Mouse (Mus musculus): ENCODE measurements around the gene Efcab11. TPM values are rescaled to one million over a fixed set of nuclear protein-coding genes. Genes with fewer than 3 reads are reported as not detected.

The Efcab11 gene
- total RNA-seq, 2 experiments from 2014 or later = 0.30 to 0.33 TPM

DNA sequence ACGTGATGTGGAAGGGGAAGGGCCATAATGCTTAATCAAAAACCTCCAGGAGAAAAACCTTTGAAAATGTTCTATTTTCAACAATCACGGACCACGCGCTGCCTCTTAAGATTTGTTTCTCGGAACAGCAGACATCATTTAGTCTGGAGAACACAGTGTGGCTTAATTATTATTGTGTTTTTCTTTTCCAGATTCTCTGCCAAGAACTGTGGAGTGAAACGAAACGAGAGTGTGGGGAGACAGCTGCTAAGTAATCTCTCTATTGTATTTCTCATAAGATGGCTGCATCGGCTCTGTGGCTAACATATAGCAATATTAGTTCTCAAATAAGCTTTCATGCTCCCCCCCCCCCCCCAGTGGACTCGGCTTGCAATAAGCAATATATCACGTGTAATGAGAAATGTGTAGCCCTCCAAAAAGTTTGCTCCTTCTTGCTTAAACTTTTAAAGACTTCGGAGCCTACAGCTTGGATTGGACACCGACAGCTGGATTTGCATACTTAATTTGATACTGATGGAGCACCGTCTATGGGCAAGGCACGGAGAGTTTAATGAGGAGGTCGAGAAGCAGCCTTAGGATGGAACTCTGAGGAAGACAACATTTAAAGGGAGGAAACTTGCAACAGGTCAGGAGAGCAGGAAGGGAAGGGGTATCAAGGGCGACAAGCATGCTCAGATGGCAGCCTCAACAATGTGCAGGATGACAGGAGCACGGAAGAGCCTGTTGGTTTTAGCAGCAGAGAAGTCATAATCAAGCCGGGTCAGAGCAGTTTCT lies 127.1 kb downstream of the Efcab11 start:
- peak in 1 of 2 experiments; percentile 30 for DNase-seq (ENCODE audit: low spot score in 2 of 2)

- no peak for DNase-seq (ENCODE audit: low spot score in 2 of 2)
Measured at GRCm38 (mm10) chr12:99756213-99756612, 128.0 kb downstream of the Efcab11 start.

DNA sequence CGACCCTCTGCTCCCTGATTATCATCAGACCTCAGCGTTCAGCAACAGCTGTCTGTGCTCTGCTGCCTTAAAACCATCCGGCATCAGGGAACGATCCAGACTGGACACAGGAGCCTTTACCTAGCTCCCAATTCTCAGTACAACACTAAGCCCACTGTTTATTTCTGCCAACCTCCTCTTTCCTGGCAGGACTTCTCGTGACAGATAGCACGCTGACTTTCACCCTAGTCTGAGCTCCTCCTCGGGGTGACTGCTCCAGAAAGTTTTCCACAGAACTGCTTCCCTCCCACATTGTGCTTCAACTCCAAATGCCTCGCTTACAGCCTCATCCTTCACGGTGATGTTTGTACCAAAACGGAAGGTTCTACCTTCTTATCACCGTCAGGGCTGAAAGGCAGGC lies 131.3 kb downstream of the Efcab11 start:
- no peak for DNase-seq (ENCODE audit: low spot score in 2 of 2)

DNA sequence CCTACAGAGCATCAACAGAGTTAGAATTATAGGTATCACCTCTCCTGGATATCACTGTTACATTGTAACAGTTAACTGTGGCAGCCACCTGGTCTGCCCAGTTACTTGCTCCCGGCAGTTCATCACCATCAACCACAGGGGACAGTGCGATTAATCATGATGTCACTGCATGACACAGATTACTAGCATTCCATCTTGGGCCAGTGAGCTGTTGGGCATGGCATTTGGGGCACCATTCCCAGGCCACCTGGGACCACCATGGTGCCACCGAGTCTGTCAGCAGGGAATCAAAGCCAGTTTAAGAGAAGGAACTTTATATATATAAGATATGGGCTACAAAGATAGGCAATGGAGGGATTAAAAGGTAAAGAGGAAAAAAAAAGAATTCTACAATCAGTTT lies 134.8 kb downstream of the Efcab11 start:
- no peak for DNase-seq (ENCODE audit: low spot score in 2 of 2)

GRCm38 (mm10) chr12:99741631-99742030 lies 142.6 kb downstream of the Efcab11 start:
- DNase-seq (ENCODE audit: low spot score in 2 of 2) = no peak

GRCm38 (mm10) chr12:99739211-99739610 lies 145.0 kb downstream of the Efcab11 start:
- no peak for DNase-seq (ENCODE audit: low spot score in 2 of 2)

DNA sequence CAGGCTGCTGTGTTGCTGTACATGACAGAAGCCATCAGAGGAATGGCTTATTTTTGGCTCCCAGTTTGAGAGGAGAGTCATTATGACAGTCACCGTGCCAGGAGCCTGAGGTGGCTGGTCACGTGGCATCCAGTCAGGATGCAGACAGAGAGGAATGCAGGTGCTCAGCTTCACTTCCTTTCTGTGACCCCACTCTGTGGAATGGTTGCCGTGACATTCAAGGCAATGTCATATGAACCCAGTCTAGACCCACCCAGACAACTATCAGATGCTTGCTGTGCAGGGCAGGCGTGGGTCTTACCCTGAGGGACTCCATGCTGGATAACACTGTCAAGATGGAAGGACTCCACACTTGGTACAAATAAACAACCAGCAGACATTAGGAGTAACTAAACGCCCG lies 146.0 kb downstream of the Efcab11 start:
- no peak for DNase-seq (ENCODE audit: low spot score in 2 of 2)

- DNase-seq (ENCODE audit: low spot score in 2 of 2) = no peak
Measured at GRCm38 (mm10) chr12:99736971-99737370, 147.3 kb downstream of the Efcab11 start.

DNA sequence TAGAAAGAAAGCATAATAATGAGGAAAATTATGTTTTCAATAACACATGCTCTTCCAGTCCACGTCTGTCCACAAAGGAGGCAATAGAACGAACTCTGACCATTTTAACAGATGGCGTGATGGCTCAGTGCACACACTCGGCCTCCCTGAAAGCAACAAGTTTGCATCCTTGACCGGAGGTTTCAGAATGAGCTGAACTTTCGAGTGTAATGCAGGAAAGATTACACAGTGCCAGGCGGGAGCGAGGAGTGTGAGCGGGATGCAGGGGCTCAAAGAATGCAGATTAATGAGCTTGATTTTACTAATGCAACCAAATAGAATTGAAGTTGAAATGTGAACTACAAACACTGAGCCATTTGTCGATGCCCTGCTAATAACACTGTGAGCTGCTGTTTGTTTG lies 149.1 kb downstream of the Efcab11 start:
- no peak for DNase-seq (ENCODE audit: low spot score in 2 of 2)

DNA sequence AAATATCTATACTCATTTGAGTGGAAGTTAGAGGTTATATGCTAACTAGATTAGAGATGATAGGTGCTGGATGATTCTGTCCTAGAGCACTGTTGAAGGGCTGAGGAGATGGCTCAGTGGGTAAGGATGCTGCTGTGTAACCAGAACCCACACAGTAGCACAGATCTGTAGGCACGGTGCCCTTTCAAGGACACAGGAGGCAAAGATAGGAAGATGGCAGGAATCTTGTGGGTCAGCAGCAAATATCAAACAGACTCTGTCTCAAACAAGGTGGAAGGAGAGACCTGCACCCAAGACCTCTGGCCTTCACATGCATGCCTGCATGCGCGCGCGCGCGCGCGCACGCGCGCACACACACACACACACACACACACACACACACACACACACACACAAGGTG lies 160.0 kb downstream of the Efcab11 start:
- DNase-seq (ENCODE audit: low spot score in 2 of 2) = no peak

- DNase-seq (ENCODE audit: low spot score in 2 of 2) = no peak
Measured at GRCm38 (mm10) chr12:99723791-99724190, 160.4 kb downstream of the Efcab11 start.

GRCm38 (mm10) chr12:99721318-99721717 lies 162.9 kb downstream of the Efcab11 start:
- DNase-seq (ENCODE audit: low spot score in 2 of 2) = peak; percentile 53 to 76

DNA sequence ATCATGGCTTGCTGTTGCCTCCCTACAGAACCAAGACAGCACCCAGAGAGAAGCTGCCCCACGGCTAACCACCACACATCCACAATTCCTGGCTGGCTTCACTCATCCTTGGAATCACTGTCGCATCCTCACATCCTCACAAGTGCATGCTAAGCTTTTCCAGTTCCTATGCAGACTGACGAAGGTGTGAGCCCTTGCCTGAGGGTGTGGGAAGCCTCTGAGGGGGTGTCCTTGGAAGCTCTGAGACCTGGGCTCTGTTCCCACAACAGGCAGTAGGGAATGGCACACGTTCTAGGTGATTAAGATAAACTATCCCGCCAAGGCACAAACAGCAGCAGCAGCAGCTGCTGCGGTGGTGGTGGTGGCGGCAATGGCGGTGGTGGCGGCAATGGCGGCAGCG lies 164.5 kb downstream of the Efcab11 start:
- no peak for DNase-seq (ENCODE audit: low spot score in 2 of 2)

DNA sequence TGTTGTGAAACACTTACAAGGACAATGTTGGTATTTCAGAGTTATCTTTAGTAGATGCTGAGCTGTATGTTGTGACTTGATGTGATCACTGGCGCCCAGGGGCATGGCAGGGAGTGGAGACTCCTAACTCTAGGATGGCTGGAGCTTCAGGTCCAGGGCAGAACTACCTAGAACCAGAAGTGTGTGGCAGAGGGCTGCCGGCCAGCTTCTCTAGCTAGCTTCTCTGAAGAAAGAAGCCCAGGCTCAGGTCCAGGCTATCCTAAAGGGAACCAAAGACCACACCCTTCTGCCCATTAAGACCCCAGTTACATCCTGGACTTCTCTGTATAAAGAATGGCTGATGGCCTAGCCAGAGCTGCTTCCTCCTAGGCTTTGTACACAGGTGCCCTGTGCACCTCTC lies 166.1 kb downstream of the Efcab11 start:
- no peak for DNase-seq (ENCODE audit: low spot score in 2 of 2)

GRCm38 (mm10) chr12:99716038-99716610 lies 168.1 kb downstream of the Efcab11 start:
- DNase-seq (ENCODE audit: low spot score in 2 of 2) = peak in 1 of 2 experiments; percentile 10

DNA sequence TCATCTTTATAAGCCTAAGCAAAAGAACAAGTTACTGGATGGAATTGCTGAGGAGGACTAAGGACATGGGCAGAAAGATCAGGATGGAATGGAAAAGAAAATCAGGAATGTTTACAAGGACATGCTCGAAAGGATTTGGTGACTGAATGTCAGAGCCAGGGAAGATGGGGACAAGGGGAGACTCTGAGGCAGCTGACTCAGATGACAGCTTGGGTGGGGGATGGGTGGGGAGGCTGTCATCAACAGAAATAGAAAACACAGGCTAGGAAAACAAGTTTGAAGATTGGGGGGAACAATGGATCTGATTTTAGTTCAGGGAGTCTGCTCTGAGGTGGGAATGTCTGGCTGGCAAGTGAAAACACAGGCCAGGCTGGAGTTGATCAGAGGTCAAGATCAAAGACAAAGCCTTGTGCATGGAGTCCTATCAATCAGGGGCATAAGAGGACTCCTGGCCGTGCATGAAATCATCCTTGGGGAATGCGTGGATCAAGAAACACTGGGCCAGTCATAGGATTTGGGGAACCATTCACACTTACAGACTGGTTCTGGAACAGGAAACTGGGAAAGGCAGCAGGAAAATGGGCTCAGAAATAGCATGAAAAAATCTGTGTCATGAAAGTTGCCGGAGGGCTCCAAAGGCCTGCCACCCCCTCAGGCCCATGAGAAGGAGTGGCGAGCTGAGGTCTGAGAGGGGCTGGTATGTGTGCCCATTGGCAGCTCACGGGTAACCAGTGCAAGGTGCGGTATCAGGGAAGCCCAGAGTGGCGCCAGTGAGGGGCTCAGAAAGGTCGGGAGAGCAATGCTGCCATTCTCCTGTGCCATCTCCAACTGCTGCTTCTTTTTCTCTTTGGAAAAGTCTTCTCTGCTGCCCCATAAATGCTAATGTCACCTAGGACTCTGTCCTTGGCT lies 168.9 kb downstream of the Efcab11 start:
- no peak for DNase-seq (ENCODE audit: low spot score in 2 of 2)

DNA sequence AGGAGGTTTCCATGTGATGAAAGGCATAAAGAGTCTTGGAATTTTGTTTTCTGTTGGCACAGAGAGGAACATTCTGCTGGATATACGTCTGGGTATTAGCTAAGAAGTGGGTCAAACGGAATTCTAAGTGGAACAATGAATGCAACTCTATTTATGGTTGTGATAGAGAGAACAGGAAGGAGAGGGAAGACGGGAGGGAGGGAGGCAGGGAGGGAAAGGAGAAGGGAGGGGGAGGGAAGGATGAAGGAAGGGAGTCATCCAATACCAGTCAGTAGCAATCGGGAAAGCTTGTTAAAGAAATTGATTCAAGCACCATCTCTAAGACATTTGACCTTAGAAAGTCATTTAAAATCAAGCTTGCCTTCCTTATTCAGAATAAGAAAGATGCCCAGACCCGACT lies 172.0 kb downstream of the Efcab11 start:
- no peak for DNase-seq (ENCODE audit: low spot score in 2 of 2)

DNA sequence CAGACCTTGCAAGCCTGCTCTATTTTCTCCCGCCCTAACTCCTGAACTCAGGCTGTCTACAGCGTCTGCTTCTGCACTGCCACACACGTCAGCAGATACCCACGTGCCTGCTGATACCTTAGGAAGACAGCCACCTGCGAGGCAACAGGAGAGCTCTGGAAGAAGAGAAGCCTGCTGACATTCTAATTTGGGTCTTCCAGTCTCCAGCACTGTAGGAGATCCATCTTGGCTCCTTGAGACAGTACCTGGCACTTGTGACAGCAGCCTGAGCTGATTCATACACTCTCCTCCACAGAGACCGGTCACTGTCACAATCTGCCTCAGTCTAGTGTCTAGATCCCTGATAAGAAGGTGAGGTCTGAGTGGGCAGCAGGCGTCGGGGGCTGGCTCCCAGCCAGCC lies 182.0 kb downstream of the Efcab11 start:
- DNase-seq (ENCODE audit: low spot score in 2 of 2) = no peak

DNA sequence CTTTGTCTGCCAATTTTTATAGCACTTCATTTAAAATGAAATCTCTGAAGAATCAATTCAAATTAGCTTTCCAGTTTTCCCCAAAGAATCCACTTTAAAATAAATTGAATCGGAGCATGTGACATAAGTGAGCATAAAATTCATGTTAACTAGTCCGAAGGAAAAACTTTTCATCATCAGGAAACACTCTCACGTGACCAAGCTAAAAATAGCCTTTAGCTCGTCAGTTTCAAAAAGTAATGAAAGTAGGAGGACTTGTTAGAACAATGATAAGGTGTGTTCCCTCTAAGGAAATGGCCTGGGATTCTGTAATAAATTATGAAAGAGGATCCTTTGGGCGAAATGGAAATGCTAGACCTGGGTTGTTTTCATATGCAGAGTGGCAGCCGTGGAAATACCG lies 183.9 kb downstream of the Efcab11 start:
- DNase-seq (ENCODE audit: low spot score in 2 of 2) = no peak

- no peak for DNase-seq (ENCODE audit: low spot score in 2 of 2)
Measured at GRCm38 (mm10) chr12:99699379-99700023, 184.7 kb downstream of the Efcab11 start.

GRCm38 (mm10) chr12:99694066-99694465 lies 190.2 kb downstream of the Efcab11 start:
- no peak for DNase-seq (ENCODE audit: low spot score in 2 of 2)
